Mouse (Mus musculus) hindbrain, embryonic 15.5 days (tissue): ENCODE results near the gene P2ry6. TPM values are rescaled to one million over a fixed set of nuclear protein-coding genes. Genes with fewer than 3 reads are reported as not detected.
A peak's percentile ranks its signal among the peaks of the same experiment; 100 is the strongest.

ENCODE experiments used
- ATAC-seq: fragments of 200-750 bp; cut with Nextera tagmentation; 2 replicates; pipeline ENCODE4 v1.8.0; 2017; ENCODE audit warnings: low read depth, moderate number of reproducible peaks, moderate TSS enrichment; ENCODE audit not compliant: low FRiP score
- H3K27ac ChIP-seq: fragments of 300-500 bp; sonication (generic); replicated peaks from 2 replicates; pipeline ENCODE4 v1.5.1; 2015; ENCODE audit warnings: mild to moderate bottlenecking, inconsistent platforms
- H3K27me3 ChIP-seq: fragments of 300-500 bp; sonication (generic); 2 replicates; pipeline ENCODE4 v1.6.1; 2015; ENCODE audit warnings: control low read depth, inconsistent platforms
- H3K36me3 ChIP-seq: fragments of 300-500 bp; sonication (generic); 2 replicates; pipeline ENCODE4 v1.6.1; 2015; ENCODE audit warnings: control low read depth, inconsistent platforms
- H3K4me1 ChIP-seq: fragments of 300-500 bp; sonication (generic); replicated peaks from 2 replicates; pipeline ENCODE4 v1.6.1; 2015; ENCODE audit warnings: control low read depth, inconsistent platforms
- H3K4me2 ChIP-seq: fragments of 300-500 bp; sonication (generic); 2 replicates; pipeline ENCODE4 v1.6.1; 2015; ENCODE audit warnings: moderate library complexity, mild to moderate bottlenecking, inconsistent platforms
- H3K4me3 ChIP-seq: fragments of 300-500 bp; sonication (generic); 2 replicates; pipeline ENCODE4 v1.5.1; 2015; ENCODE audit warnings: mild to moderate bottlenecking, inconsistent platforms
- H3K9ac ChIP-seq: fragments of 300-500 bp; sonication (generic); 2 replicates; pipeline ENCODE4 v1.6.1; 2015; ENCODE audit warnings: inconsistent platforms
- H3K9me3 ChIP-seq: fragments of 300-500 bp; sonication (generic); 2 replicates; pipeline ENCODE4 v1.6.1; 2016; ENCODE audit warnings: control low read depth, inconsistent platforms
- WGBS: fragments of 180-500 bp; shearing (Covaris S2); methylation state at CpG from one replicate; pipeline ENCODE4 v1.1.7; 2015; 5-methylcytosine and 5-hydroxymethylcytosine counted together
- polyA plus RNA-seq: library from polyadenylated mRNA; unstranded; fragments of >200 nt; fragmentation: Nextera tagmentation; extraction: Ambion mirVana; gene quantifications from 2 replicates; pipeline ENCODE4 v1.2.1, GENCODE M21; 2015

The P2ry6 gene
- polyA plus RNA-seq, 1 experiment from 2014 or later = 3.2 TPM

GRCm38 (mm10) chr7:100906029-100906789 lies 68.2 kb downstream of the P2ry6 start:
- no peaks in the 10 kb centered on the region for H3K27me3 ChIP-seq
- no peak overlapping the region for H3K4me2 ChIP-seq
- 90% methylated on average over 10 of the region's 10 CpGs for WGBS
- no peaks in the 10 kb centered on the region for H3K9me3 ChIP-seq
- no peaks in the 10 kb centered on the region for H3K36me3 ChIP-seq
- ATAC-seq = no peak
- H3K4me1 ChIP-seq = peaks cover 5% of the 10 kb centered on the region
- H3K9ac ChIP-seq = no peak overlapping the region
- H3K27ac ChIP-seq = no peak overlapping the region
- H3K4me3 ChIP-seq = no peak overlapping the region

GRCm38 (mm10) chr7:100905037-100905436 lies 69.4 kb downstream of the P2ry6 start:
- Histone ChIP-seq H3K4me2 (no peak overlapping the region), H3K9ac (no peak overlapping the region), H3K27ac (no peak overlapping the region), H3K36me3 (no peaks in the 10 kb centered on the region), H3K4me1 (no peaks in the 10 kb centered on the region), H3K4me3 (no peak overlapping the region), H3K27me3 (no peaks in the 10 kb centered on the region), H3K9me3 (no peaks in the 10 kb centered on the region)
- ATAC-seq = no peak
- WGBS = 90% methylated on average over 7 of the region's 7 CpGs

- Histone ChIP-seq H3K9me3 (no peaks in the 10 kb centered on the region), H3K9ac (no peak overlapping the region), H3K27me3 (no peaks in the 10 kb centered on the region), H3K4me2 (no peak overlapping the region), H3K36me3 (no peaks in the 10 kb centered on the region), H3K4me1 (no peaks in the 10 kb centered on the region), H3K4me3 (no peak overlapping the region), H3K27ac (no peak overlapping the region)
- no peak for ATAC-seq
- WGBS = 90% methylated on average over 5 of the region's 5 CpGs
Measured at GRCm38 (mm10) chr7:100904612-100905011, 69.8 kb downstream of the P2ry6 start.

GRCm38 (mm10) chr7:100902451-100903137 lies 71.9 kb downstream of the P2ry6 start:
- no peaks in the 10 kb centered on the region for H3K9me3 ChIP-seq
- ATAC-seq = no peak
- 81% methylated on average over 9 of the region's 9 CpGs for WGBS

GRCm38 (mm10) chr7:100897828-100898227 lies 76.6 kb downstream of the P2ry6 start:
- no peak overlapping the region for H3K4me3 ChIP-seq
- WGBS = 75% methylated on average over 5 of the region's 5 CpGs
- no peaks in the 10 kb centered on the region for H3K36me3 ChIP-seq
- H3K4me2 ChIP-seq = no peak overlapping the region
- H3K27ac ChIP-seq = no peak overlapping the region
- H3K27me3 ChIP-seq = no peaks in the 10 kb centered on the region
- no peaks in the 10 kb centered on the region for H3K9me3 ChIP-seq
- H3K9ac ChIP-seq = no peak overlapping the region
- peaks cover 17% of the 10 kb centered on the region for H3K4me1 ChIP-seq
- ATAC-seq = no peak

More at GRCm38 (mm10) chr7:100902451-100903137, 71.9 kb downstream of the P2ry6 start:
- Histone ChIP-seq H3K4me1 (no peaks in the 10 kb centered on the region), H3K27ac (no peak overlapping the region), H3K9ac (no peak overlapping the region), H3K4me3 (no peak overlapping the region), H3K36me3 (no peaks in the 10 kb centered on the region), H3K4me2 (no peak overlapping the region), H3K27me3 (no peaks in the 10 kb centered on the region)

GRCm38 (mm10) chr7:100894833-100895226 lies 79.6 kb downstream of the P2ry6 start:
- WGBS = 6% methylated on average over 12 of the region's 12 CpGs

GRCm38 (mm10) chr7:100894057-100894832 lies 80.2 kb downstream of the P2ry6 start:
- 0 out of 2 replicates have a peak, but pooled peaks cover 1% of the 10 kb centered on the region for H3K36me3 ChIP-seq
- no peaks in the 10 kb centered on the region for H3K27me3 ChIP-seq
- ATAC-seq = peak; percentile 75
- peak overlapping the region; percentile 70 for H3K27ac ChIP-seq
- H3K9ac ChIP-seq = peak overlapping the region; percentile 67
- peak overlapping the region; percentile 91 for H3K4me2 ChIP-seq
- H3K4me3 ChIP-seq = peak overlapping the region; percentile 56
- H3K9me3 ChIP-seq = no peaks in the 10 kb centered on the region
- H3K4me1 ChIP-seq = peaks cover 29% of the 10 kb centered on the region
- WGBS = 3% methylated on average over 39 of the region's 53 CpGs

More at GRCm38 (mm10) chr7:100894833-100895226, 79.6 kb downstream of the P2ry6 start:
- H3K36me3 ChIP-seq = no peaks in the 10 kb centered on the region
- H3K27ac ChIP-seq = 0 out of 2 replicates have a peak overlapping the region, but pooled peaks have one; percentile 70
- peak overlapping the region; percentile 67 for H3K9ac ChIP-seq
- no peaks in the 10 kb centered on the region for H3K27me3 ChIP-seq
- no peaks in the 10 kb centered on the region for H3K9me3 ChIP-seq
- H3K4me1 ChIP-seq = peaks cover 29% of the 10 kb centered on the region
- ATAC-seq = peak; percentile 62
- H3K4me3 ChIP-seq = peak overlapping the region; percentile 56
- H3K4me2 ChIP-seq = peak overlapping the region; percentile 91

- peak; percentile 24; the same call in 1 of the 2 replicates for ATAC-seq
- H3K4me2 ChIP-seq = peak overlapping the region; percentile 91
- H3K27ac ChIP-seq = peak overlapping the region; percentile 70
- H3K9ac ChIP-seq = peak overlapping the region; percentile 67
- peaks cover 29% of the 10 kb centered on the region for H3K4me1 ChIP-seq
- 33% methylated on average over 20 of the region's 20 CpGs for WGBS
- no peaks in the 10 kb centered on the region for H3K9me3 ChIP-seq
- H3K36me3 ChIP-seq = 0 out of 2 replicates have a peak, but pooled peaks cover 5% of the 10 kb centered on the region
- H3K4me3 ChIP-seq = peak overlapping the region; percentile 56
- H3K27me3 ChIP-seq = no peaks in the 10 kb centered on the region
Measured at GRCm38 (mm10) chr7:100893249-100894056, 81.0 kb downstream of the P2ry6 start.

Other genes with a start within 250 kb of the P2ry6 start
- 5.6 TPM in 2 replicates for gene Relt, start 111.2 kb downstream of the P2ry6 start, polyA plus RNA-seq
- 12.9 and 14.6 TPM in 2 replicates for gene Arhgef17, start 42.5 kb downstream of the P2ry6 start, polyA plus RNA-seq
- gene P2ry2, start 38.2 kb upstream of the P2ry6 start, polyA plus RNA-seq = 0.39 and 0.54 TPM in 2 replicates
- gene Fchsd2, start 118.2 kb upstream of the P2ry6 start, polyA plus RNA-seq = 40.5 TPM in 2 replicates